27 mouse cellular contexts compared by ENCODE assay signal in the genomic region with DNA sequence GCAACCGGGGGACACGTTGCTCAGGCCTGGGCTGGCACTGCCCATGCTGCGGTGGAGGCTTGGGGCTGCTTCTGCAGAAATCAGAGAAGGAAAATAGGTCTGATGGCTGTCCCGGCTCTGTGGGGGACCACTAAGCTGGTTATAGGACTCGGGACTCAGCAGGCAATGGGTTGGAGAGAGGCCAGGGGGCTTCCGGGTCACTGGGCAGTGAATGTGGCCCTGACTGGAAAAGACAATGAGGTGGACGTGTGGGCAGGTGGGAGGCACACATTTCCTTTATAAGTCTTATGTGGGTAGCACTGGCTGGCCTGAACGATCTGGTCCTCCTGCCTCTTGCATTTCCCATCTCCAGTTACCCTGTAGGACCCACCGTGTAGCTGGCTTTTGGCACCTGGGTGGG. TPM values are rescaled to one million over a fixed set of nuclear protein-coding genes. Genes with fewer than 3 reads are reported as not detected.
DNase-seq lines count a peak whose midpoint lies in the region; ATAC-seq and TF ChIP-seq lines count a peak whose summit lies in the region.
"Had no signal": no experiment of that assay in that cellular context is flagged by ENCODE, and none has a peak within 500 bp of the region (broad histone marks: within the 10 kb centered on the region; RNA-seq: fewer than 3 reads in every experiment).

No protein-coding gene starts in this region.

- H3K9me3 ChIP-seq in intestine, postnatal 0 days (ENCODE audit: control insufficient read depth), result no peaks in the 10 kb centered on the region
- H3K9me3 ChIP-seq in intestine, embryonic 16.5 days (ENCODE audit: control insufficient read depth, low read length), result no peaks in the 10 kb centered on the region
- no peaks in the 10 kb centered on the region for H3K9me3 ChIP-seq in embryonic facial prominence, embryonic 10.5 days
- H3K9me3 ChIP-seq: embryonic facial prominence, embryonic 12.5 days; embryonic facial prominence, embryonic 15.5 days; hindbrain, embryonic 15.5 days; intestine, embryonic 15.5 days had no signal

- peak; percentile 49 to 62 for DNase-seq in cerebellum, postnatal 10 days
- DNase-seq in cerebellum, adult 9-10 months, result no peak
- no peak for DNase-seq in embryonic facial prominence, embryonic 10.5 days (ENCODE audit: low spot score)
- no peak for DNase-seq in layer of hippocampus, adult 9-11 months
- no peak for DNase-seq in layer of hippocampus, postnatal 14 days (ENCODE audit: low spot score in 2 of 2)
- DNase-seq: adrenal gland, postnatal 10 days; adrenal gland, postnatal 36 days; cerebellum, adult 11 months; cerebellum, postnatal 14 days; forebrain, postnatal 0 days; gastrocnemius, adult 2 months; gastrocnemius, postnatal 14 days had no signal

- peak overlapping the region; percentile 12 for H3ac ChIP-seq in C2C12 (ENCODE audit: control insufficient read depth, insufficient read length, low read depth)

- H3K4me1 ChIP-seq in intestine, postnatal 0 days (replicated peaks; ENCODE audit: control insufficient read depth, insufficient read depth, low read length), result 0 out of 2 replicates have a peak, but pooled peaks cover 7% of the 10 kb centered on the region
- peaks cover 31% of the 10 kb centered on the region for H3K4me1 ChIP-seq in intestine, embryonic 16.5 days (ENCODE audit: control insufficient read depth, insufficient read depth, low read length)
- H3K4me1 ChIP-seq in embryonic facial prominence, embryonic 10.5 days, result peaks cover 45% of the 10 kb centered on the region

- H3K36me3 ChIP-seq in intestine, postnatal 0 days (ENCODE audit: control insufficient read depth, insufficient read depth), result no peaks in the 10 kb centered on the region
- H3K36me3 ChIP-seq in intestine, embryonic 16.5 days (ENCODE audit: control insufficient read depth, insufficient read depth, low read length), result no peaks in the 10 kb centered on the region
- no peaks in the 10 kb centered on the region for H3K36me3 ChIP-seq in C2C12 (ENCODE audit: control insufficient read depth, insufficient read depth)
- no peaks in the 10 kb centered on the region for H3K36me3 ChIP-seq in embryonic facial prominence, embryonic 10.5 days (replicated peaks)
- H3K36me3 ChIP-seq: embryonic facial prominence, embryonic 12.5 days; embryonic facial prominence, embryonic 15.5 days; hindbrain, embryonic 15.5 days; intestine, embryonic 15.5 days had no signal

- peak overlapping the region; percentile 35; the same call in 1 of the 2 replicates for H3K4me2 ChIP-seq in intestine, postnatal 0 days (replicated peaks; ENCODE audit: low read depth)
- no peak overlapping the region for H3K4me2 ChIP-seq in intestine, embryonic 16.5 days (ENCODE audit: low read depth, low read length)
- H3K4me2 ChIP-seq: embryonic facial prominence, embryonic 12.5 days; embryonic facial prominence, embryonic 15.5 days; heart, embryonic 11.5 days; hindbrain, embryonic 15.5 days had no signal

- no peak overlapping the region for H3K4me3 ChIP-seq in intestine, postnatal 0 days (ENCODE audit: low read depth, low read length)
- no peak overlapping the region for H3K4me3 ChIP-seq in intestine, embryonic 16.5 days (ENCODE audit: low read length)
- H3K4me3 ChIP-seq in C2C12 (ENCODE audit: insufficient read depth, poor library complexity, severe bottlenecking), result no peak overlapping the region
- no peak overlapping the region for H3K4me3 ChIP-seq in embryonic facial prominence, embryonic 10.5 days
- H3K4me3 ChIP-seq: embryonic facial prominence, embryonic 12.5 days; embryonic facial prominence, embryonic 15.5 days; gastrocnemius, adult 2 months; hindbrain, embryonic 15.5 days; intestine, embryonic 15.5 days had no signal

- no peaks in the 10 kb centered on the region for H3K27me3 ChIP-seq in intestine, postnatal 0 days (replicated peaks; ENCODE audit: control insufficient read depth, insufficient read depth, low read length)
- no peaks in the 10 kb centered on the region for H3K27me3 ChIP-seq in intestine, embryonic 16.5 days (replicated peaks; ENCODE audit: control insufficient read depth, insufficient read depth, low read length)
- H3K27me3 ChIP-seq in C2C12 (ENCODE audit: control insufficient read depth, insufficient read depth, insufficient read length), result peaks cover 56% of the 10 kb centered on the region
- H3K27me3 ChIP-seq in embryonic facial prominence, embryonic 10.5 days (replicated peaks; ENCODE audit: low read depth, poor library complexity, severe bottlenecking), result peaks cover 48% of the 10 kb centered on the region
- H3K27me3 ChIP-seq: embryonic facial prominence, embryonic 15.5 days; hindbrain, embryonic 15.5 days; intestine, embryonic 15.5 days had no signal

- H3K79me3 ChIP-seq in C2C12 (ENCODE audit: low read depth), result no peaks in the 10 kb centered on the region

- 63% methylated on average over 9 of the region's 9 CpGs for WGBS in intestine, postnatal 0 days
- WGBS in intestine, embryonic 16.5 days, result 66% methylated on average over 9 of the region's 9 CpGs
- WGBS in embryonic facial prominence, embryonic 10.5 days, result 54% methylated on average over 9 of the region's 9 CpGs

- no peak for TF ChIP-seq CTCF in intestine, postnatal 0 days (IDR thresholded peaks at IDR 0.05; ENCODE audit: low read depth)
- no peak for TF ChIP-seq CTCF in C2C12 (IDR thresholded peaks at IDR 0.05; ENCODE audit: control insufficient read depth, insufficient read depth, insufficient read length)

- H3K79me2 ChIP-seq in C2C12 (ENCODE audit: control insufficient read depth, insufficient read depth), result no peaks in the 10 kb centered on the region

- no peak overlapping the region for H3K27ac ChIP-seq in intestine, postnatal 0 days (ENCODE audit: low read depth, low read length)
- H3K27ac ChIP-seq in intestine, embryonic 16.5 days (ENCODE audit: low read length), result no peak overlapping the region; the same call in 1 of the 2 replicates
- peak overlapping the region; percentile 31; the same call in 1 of the 2 replicates for H3K27ac ChIP-seq in embryonic facial prominence, embryonic 10.5 days (replicated peaks)
- H3K27ac ChIP-seq: embryonic facial prominence, embryonic 12.5 days; embryonic facial prominence, embryonic 15.5 days; gastrocnemius, adult 2 months; hindbrain, embryonic 15.5 days; intestine, embryonic 15.5 days had no signal

- no peak for ATAC-seq in intestine, postnatal 0 days
- ATAC-seq in intestine, embryonic 16.5 days, result no peak
- ATAC-seq: activated CD4-positive, CD25-positive, alpha-beta regulatory T cell, adult 4 months; forebrain, embryonic 14.5 days; forebrain, postnatal 0 days had no signal

- H3K9ac ChIP-seq in intestine, postnatal 0 days (ENCODE audit: low read depth, low read length), result no peak overlapping the region
- no peak overlapping the region for H3K9ac ChIP-seq in intestine, embryonic 16.5 days (ENCODE audit: low read depth, low read length)
- H3K9ac ChIP-seq: embryonic facial prominence, embryonic 12.5 days; embryonic facial prominence, embryonic 15.5 days; forebrain, postnatal 0 days; hindbrain, embryonic 15.5 days; intestine, embryonic 15.5 days had no signal

TF ChIP-seq in C2C12, 6 proteins besides CTCF, POLR2A, EP300 and RAD21:
- TF ChIP-seq MYOG (IDR thresholded peaks at IDR 0.05; ENCODE audit: control insufficient read depth, extremely low read depth, insufficient read length) (no peak), CEBPB (IDR thresholded peaks at IDR 0.05; ENCODE audit: low read depth) (no peak), MAX (IDR thresholded peaks at IDR 0.05) (no peak), USF1 (IDR thresholded peaks at IDR 0.05; ENCODE audit: low read depth) (no peak), FOSL1 (IDR thresholded peaks at IDR 0.05; ENCODE audit: insufficient read depth, low read length, poor library complexity, severe bottlenecking) (no peak), MYOD1 (IDR thresholded peaks at IDR 0.05; ENCODE audit: control insufficient read depth, insufficient read length, low read depth) (no peak)

RNA-seq across cellular contexts. Expression of a gene that starts 8.4 kb away (rescaled TPM):
- 8.9 and 9.9 TPM in 2 replicates for polyA plus RNA-seq in intestine, postnatal 0 days (2015; fragmentation: Nextera tagmentation; extraction: Ambion mirVana)
- 20.0 and 21.9 TPM in 2 replicates for polyA plus RNA-seq in intestine, embryonic 16.5 days (2015; fragmentation: Nextera tagmentation; extraction: Ambion mirVana)
- polyA plus RNA-seq in C2C12 (2012; fragmentation: generic; extraction: Trizol), result not detected
- 0.15 and 0.43 TPM in 2 replicates for polyA plus RNA-seq in embryonic facial prominence, embryonic 10.5 days (2016; fragmentation: Nextera tagmentation; extraction: Ambion mirVana)
- under 1 TPM; 0.25 to 0.26 TPM for total RNA-seq in layer of hippocampus, postnatal 14 days (2021)
- total RNA-seq: adrenal gland, postnatal 10 days; CH12.LX; ES-E14; gastrocnemius, adult 2 months; heart, adult 8-10 months; heart, postnatal 25 days; hematopoietic stem cell, adult 5-6 weeks had no signal

Comparison
In these comparisons a context has a peak if more than half of its experiments do, and no peak if none do; other contexts are left out.
1. DNase-seq: peak in cerebellum, postnatal 10 days (2 of 2); none in cerebellum, adult 9-10 months (single experiment), embryonic facial prominence, embryonic 10.5 days (single experiment), layer of hippocampus, adult 9-11 months (single experiment) and layer of hippocampus, postnatal 14 days (0 of 2).